Mouse (Mus musculus) B cell, adult 62 days (primary cell): ENCODE data around the gene Wdr78. TPM values are rescaled to one million over a fixed set of nuclear protein-coding genes. Genes with fewer than 3 reads are reported as not detected.

Experiments used
- total RNA-seq: library from RNA; stranded (reverse); gene quantifications from 4 replicates; pipeline ENCODE4 v1.2.4, GENCODE M21; 2023

Gene Wdr78
- 7.0 to 9.7 TPM (median 7.5 TPM) in 4 replicates for total RNA-seq

DNA sequence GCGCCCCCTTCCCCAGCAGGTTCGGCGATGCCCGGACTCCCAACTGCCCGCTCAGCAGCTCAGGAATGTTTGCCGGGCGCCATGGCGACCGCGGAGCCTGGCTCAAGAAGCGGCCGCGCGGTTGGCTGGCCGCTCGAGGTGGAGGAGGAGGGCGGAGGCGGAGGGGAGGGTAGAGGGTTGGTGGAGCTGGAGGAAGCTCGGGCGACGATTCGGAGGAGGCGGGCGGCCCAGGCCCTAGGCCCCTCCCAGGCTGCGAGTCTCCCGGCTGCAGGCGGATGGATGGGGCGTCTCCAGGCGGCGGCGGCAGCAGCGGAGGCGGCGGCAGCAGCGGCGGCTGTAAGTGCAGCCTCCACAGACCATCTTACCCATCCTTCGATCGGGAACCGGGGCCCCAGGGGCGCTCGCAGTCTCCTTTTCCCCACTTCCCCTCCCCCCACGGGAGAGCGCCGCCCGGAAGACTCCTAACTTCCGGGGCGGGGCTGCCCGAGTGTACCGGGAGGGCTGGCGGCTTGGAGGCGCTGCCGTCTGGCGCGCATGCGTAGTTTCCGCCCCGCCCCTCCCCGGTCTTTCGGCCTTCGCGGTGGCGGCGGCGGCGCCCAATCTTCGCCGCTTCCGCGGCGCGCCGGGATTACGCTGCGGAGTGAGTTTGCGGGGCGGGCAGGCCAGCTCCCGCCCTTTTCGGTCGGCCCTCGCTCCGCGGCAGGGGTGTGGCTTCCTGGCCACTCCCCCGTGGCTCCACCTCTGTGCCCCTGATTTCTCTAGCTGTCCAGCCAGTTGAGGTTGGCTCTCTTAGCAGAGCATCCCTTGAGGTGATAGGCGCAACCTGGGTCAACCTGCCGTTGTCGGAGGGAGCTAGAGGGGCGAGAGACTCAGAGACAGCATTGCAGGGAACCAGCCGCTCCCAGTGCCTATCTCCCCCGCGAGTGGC lies at the start of gene Wdr78, which contains the start of gene Mier1:
Wdr78 (minus strand) TSS at position 372 of the 928 bp plus-strand sequence.
Mier1 (plus strand) TSS at position 207 of the 928 bp plus-strand sequence.

DNA sequence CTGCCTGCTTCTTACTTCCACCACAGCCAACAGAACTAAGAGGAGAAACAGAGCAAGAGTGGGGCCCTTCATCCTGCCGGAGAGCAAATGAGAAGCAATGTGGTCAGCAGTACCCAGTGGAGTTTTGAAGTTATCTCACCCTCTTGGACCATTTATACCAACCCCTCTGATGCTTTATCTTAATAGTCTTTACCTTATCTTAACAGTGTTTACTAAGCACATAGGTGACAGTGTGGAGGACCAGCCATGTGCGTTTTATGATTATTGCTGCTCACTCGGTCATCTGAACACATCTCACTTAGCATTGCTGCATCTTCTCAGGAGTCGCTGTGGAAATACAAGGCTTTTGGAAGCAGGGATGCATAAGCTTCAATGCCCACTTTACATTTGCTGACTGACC lies 87.7 kb downstream of the Wdr78 start, which contains the start of gene Insl5:
Insl5 (minus strand) TSS at position 222 of the 400 bp plus-strand sequence.

Other genes with a start within 250 kb of the Wdr78 start
- not detected in 4 replicates for gene Tctex1d1, start 135.9 kb downstream of the Wdr78 start, total RNA-seq
- not detected in 4 replicates for gene Insl5, start 87.7 kb downstream of the Wdr78 start, total RNA-seq
- gene Mier1, start 165 bp downstream of the Wdr78 start, total RNA-seq: 90.9 to 103 TPM (median 95.7 TPM) in 4 replicates
- 10.0 to 17.8 TPM (median 11.7 TPM) in 4 replicates for gene Slc35d1, start 100.6 kb upstream of the Wdr78 start, total RNA-seq
- gene 4921539E11Rik, start 176.3 kb upstream of the Wdr78 start, total RNA-seq: not detected in 4 replicates
- gene Oma1, start 199.3 kb upstream of the Wdr78 start, total RNA-seq: 13.6 to 19.0 TPM (median 15.4 TPM) in 4 replicates